Mouse (Mus musculus) kidney, adult 18-20 months (tissue): ENCODE measurements around the gene Lce1i.
"Not testable (repeated sequence)": the region's sequence is repeated elsewhere in the genome, so short reads cannot be mapped to it uniquely, and the experiment has no call there.

ENCODE experiments used
- DNase-seq: peaks from one replicate; pipeline ENCODE4 v3.0.0; 2021

The Lce1i gene

GRCm38 (mm10) chr3:92778799-92779198, at the start of gene Lce1i:
Gene Lce1i (minus strand): TSS chr3:92778899.
- no peak for DNase-seq

GRCm38 (mm10) chr3:92827108-92827507, 48.4 kb upstream of the Lce1i start, which contains the start of gene Kprp:
Gene Kprp (minus strand): TSS chr3:92827247.
- DNase-seq = no peak

- DNase-seq = no peak
Observed at GRCm38 (mm10) chr3:92825808-92826207, 47.1 kb upstream of the Lce1i start.

- DNase-seq = not testable (repeated sequence)
Observed at GRCm38 (mm10) chr3:92816036-92816435, 37.3 kb upstream of the Lce1i start.

- DNase-seq = no peak
Observed at GRCm38 (mm10) chr3:92815581-92815980, 36.9 kb upstream of the Lce1i start.

GRCm38 (mm10) chr3:92807791-92808190, 29.1 kb upstream of the Lce1i start, which contains the start of gene Lce1k:
Gene Lce1k (minus strand): TSS chr3:92807891.
- DNase-seq = no peak

GRCm38 (mm10) chr3:92790414-92790813, 11.7 kb upstream of the Lce1i start, which contains the start of gene Lce1j:
Gene Lce1j (minus strand): TSS chr3:92790514.
- DNase-seq = no peak

GRCm38 (mm10) chr3:92771573-92771972, 7.1 kb downstream of the Lce1i start:
- DNase-seq = no peak

- DNase-seq = no peak
Observed at GRCm38 (mm10) chr3:92764965-92765364, 13.7 kb downstream of the Lce1i start, which contains the start of gene Lce1h. Gene Lce1h (minus strand): TSS chr3:92765065.

GRCm38 (mm10) chr3:92753197-92753596, 25.5 kb downstream of the Lce1i start:
- DNase-seq = no peak

GRCm38 (mm10) chr3:92752238-92752637, 26.5 kb downstream of the Lce1i start, which contains the start of gene Lce1g:
Gene Lce1g (minus strand): TSS chr3:92752338.
- no peak for DNase-seq

GRCm38 (mm10) chr3:92738996-92739395, 39.7 kb downstream of the Lce1i start, which contains the start of gene Gm38119:
Gene Gm38119 (minus strand): TSS chr3:92739096.
- no peak for DNase-seq
